Mouse (Mus musculus): ENCODE results near the gene Ttll5.

Gene Ttll5

DNA sequence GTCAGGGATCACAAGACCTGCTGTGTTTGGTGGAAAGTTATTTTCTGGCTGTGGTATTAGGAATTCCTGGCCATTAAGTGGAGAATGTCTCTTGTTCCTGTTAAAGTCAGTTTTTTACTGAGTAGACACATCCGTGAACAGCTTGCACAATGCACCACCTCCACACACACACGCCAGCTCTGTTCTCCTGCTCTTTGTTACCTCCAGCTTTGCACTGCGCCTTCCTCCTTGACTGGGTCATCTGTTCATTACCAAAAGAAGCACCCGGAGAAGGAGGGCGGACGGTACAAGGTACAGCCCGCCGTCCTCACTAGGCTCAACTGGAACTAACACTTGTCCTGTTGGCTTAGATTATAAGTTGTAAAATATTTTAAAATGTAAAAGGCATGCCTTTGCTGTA is 278.2 kb downstream of the Ttll5 start:
- no peak for DNase-seq (ENCODE audit: low read depth)

DNA sequence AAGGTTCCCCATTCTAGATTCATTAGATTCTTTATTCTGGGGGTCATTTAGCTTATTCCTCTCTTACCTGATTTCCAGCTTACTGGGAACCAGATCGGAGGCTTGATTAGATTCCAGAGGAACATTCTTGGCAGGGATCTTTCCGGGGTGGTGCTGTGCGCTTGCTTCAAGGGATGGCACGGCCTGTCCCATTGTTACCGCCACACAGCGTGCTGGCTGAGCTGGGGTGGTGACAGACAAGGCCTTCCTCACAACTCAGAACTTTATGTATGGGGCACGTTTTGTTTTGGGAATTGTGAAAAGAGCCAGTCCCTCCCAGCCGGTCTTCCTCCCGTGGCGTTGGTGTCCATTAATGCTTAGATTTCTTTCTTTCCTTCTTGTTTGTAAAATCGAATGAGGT is 278.9 kb downstream of the Ttll5 start:
- DNase-seq (ENCODE audit: low read depth), result no peak

DNA sequence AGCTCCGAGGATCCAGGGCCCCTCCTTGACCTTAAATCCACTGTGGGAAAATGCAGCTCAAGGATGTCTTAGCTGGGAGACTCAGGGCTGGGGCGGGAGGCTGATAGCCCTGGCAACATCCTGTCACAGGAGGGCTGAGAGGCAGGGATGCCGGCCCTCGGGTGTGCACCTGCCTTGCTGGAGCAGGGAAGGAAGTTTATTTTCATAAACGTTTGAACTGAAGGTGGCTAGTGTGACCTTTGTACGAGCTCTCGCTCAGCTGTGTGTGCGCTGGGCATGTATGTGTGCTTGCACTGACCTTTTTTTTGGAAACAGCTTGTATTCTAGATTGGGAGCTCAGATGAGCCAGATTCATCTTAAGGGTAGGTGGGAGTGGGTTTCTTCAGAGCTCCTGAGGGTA is 279.4 kb downstream of the Ttll5 start:
- no peak for DNase-seq (ENCODE audit: low read depth)

DNA sequence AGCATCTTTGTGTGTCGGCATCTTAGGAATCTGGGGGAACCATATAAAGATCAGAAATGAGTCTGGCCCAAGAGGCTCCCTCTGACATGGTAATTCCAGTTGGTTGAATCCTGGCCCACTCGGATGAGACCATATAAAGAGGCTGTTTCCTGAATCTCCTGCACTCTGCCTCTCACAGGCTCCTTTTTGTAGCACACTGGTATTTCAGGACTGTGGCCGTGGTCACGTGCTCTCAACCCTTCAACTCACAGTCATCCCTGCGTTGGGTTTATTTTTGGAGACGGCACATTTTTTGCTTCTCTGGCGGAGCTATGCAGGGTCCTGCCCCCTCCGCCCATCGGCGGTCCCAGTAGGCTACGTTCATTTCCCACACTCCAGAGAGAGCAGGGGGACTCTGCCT is 279.8 kb downstream of the Ttll5 start:
- no peak for DNase-seq (ENCODE audit: low read depth)

DNA sequence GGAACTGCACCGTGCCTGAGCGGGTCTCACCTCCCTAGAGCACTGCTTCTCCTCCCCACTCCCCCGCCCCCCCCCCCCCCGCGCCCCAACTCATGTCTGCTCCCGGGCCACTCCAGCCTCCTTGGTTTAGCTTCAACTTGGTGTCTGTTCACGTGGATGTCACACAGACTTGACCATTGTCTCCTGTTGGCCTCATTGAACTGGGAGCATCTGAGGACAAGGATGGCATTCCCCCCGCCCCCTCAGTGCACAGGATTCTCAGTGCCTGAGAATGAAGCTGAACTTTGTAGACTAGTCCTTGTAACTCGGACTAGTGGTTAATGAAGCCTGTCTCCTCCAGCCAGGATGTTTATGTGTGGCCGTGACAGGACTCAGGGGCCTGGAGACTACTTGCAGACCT is 281.1 kb downstream of the Ttll5 start:
- DNase-seq (ENCODE audit: low read depth), result no peak

DNA sequence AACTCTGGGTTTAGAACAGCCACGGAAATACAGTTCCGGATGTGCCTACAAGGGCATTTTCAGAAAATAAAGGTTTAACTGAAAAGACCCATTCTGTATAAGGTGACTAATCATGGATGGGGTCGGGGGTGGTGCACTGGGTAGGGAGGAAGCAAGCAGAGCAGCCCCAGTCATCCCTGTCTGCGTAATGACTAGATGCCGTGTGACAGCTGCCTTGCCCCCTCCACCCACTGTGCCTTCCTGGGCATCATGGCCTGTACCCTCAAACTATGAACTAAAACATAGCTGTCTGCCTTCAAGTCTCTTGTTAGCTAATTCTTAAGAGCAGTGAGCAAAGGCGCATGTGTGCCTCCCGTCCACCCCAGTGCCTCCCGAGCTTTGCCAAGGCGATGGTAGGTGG is 281.6 kb downstream of the Ttll5 start:
- DNase-seq (ENCODE audit: low read depth), result no peak

DNA sequence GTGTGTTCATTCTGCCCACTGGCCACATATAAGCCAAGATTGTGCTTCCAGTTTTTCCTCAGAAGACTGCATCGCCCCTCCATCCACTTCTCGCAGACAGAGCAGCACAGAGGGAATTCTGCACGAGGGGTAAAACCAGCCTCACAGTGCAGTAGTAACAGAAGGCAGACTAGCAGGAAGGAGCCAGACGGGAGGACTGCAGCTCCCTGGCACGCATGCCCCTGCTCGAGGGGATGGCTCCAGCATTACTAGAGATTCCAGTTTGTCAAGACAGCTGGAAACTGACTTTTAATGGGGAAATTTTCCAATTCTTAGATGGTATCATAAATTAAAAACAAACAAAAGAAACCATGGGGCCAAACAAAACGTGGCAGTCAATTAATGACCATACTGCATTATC is 283.2 kb downstream of the Ttll5 start:
- DNase-seq (ENCODE audit: low read depth), result no peak

DNA sequence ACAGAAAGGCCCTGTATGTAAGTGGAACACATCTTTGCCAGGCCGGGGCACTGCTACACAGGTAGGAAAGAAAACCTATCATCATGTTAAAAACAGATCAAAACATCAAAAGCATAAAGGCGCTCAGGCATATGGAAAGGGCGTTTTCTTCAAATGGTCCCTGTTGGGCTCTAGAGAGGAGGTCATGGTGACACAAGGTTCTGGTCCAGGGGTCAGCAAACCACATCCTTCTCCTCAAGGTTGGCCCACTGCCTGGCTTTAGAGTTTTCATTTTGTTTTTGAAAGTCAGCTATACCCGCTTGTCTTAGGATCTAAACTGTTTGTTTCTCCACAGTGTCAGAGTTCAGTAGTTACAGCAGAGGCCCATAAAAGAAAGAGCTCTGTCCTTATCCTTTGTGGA is 285.1 kb downstream of the Ttll5 start:
- no peak for DNase-seq (ENCODE audit: low read depth)

DNA sequence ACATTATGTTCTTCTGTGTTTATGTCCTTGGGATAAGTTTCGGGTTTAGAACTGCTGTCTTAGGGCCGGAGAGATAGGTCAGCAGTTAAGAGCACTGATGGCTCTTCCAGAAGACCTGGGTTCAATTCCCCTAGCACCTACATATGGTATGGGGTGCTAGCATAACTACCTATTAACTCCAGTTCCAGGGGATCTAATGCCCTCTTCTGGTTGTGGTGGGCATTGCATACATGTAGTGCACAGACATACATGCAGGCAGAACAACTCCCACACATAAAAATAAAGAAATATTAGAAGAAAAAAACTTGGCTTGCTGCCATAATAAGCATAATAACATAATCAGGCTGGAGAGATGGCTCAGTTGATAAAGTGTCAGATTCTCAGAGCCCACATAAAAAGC is 286.2 kb downstream of the Ttll5 start:
- DNase-seq (ENCODE audit: low read depth), result peak; percentile 35
